Mouse (Mus musculus) cerebellum, postnatal 14 days (tissue): Measurements from ENCODE around the gene Mrpl54.
A peak's percentile ranks its signal among the peaks of the same experiment; 100 is the strongest.

Experiments used
- DNase-seq, 2 experiments: peaks; one replicate each; pipeline ENCODE4 v3.0.0; 2021; ENCODE audit warnings: mixed read lengths in 2 of 2

The Mrpl54 gene

DNA sequence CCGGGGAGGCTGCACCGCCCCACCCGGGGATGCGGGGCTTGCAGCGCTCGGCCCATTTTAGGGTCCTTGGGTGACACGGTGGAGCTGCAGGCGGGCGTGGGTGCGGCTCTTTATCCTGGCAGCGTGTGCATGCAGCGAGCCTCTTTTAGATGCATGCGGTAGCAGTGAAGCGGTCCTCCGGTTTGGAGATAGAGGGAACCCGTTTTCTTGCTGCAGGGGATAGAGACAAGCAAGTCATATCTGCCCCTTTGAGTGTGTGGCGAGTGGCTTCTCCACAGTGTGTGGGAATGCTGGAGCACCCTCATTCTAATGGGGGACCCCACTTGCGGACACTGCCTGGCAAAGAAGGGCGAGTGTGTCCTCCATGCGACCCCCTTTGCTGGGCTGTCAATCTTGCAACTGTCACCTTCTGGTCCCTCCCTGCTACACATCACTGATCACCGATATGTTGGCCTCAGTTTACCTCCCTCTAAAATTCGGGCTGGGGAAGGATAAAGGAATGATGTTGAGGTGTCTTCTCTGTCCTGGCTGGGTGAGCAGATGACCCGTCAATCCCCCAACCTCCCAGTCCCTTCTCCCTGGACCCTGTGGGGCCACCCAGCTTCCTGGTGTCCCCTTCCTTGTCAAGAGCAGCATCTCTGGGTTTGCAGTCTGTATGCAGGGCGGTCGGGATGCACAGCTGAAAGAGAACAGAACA lies 26.7 kb upstream of the Mrpl54 start:
- DNase-seq: no peak

DNA sequence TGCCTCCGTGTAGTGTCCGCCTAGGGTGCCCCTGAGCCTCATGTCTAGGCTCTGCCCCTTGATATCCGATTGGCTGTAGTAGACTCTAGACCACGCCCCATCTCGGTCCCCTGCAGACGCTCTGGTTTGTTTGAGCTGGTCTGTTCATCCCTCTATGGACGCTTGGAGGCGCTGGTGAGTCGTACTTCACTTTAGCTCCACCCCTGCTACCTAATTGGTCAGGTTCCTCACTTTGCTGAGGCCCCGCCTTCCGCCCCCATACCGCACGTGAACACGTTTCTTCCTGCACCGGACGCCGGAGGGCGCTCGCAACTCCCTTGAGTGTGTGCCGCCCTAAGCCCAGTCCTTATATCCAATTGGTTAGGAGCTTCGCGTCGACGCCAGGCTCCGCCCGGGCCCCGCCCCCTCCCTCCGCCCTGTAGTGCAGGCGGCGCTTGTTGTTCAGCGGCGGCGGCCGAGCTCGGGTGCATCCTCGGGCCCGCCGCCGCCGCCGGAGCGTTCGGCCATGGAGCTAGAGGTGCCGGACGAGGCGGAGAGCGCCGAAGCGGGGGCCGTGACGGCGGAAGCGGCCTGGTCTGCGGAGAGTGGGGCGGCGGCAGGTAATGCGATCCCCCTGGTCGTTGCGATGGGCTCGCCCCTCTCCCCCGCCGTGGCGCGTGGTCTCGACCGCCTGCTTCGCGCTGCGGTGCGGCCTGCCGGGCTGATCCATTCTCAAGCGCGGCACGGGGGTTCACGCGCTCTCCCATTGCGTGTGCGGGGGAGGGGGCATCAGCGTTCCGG lies 26.0 kb upstream of the Mrpl54 start, which contains the start of gene Pip5k1c:
Gene Pip5k1c (plus strand): TSS at position 410 of the 780 bp plus-strand sequence.
- DNase-seq: peak; percentile 100

DNA sequence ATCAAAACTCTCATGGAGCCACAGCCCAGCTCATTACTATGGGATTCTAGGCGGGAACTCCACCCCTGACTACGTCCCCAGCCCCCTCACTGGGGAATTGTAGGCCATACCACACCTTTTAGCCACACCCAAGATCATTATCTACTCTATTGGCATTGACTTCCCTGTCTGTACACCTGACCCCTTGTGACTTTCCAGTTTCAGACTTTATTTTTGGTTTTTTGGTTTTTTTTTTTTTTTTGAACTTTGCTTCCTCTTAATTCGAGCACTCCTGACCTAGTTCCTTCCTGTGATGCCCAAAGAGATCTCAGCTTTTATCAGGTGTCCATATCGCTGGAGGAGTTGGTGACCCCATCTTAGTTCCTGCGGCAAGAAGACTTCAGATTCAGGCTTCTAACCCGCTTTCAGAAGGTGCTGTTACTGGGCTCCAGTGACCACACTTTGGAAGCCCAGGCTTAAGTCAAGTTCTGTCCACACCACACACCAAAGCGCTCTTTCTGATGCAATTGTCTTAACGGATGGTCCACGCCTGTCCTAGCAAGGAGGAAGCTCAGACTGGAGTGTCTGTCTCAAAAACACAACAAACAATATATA lies 24.9 kb upstream of the Mrpl54 start, which contains the start of gene Tjp3:
Gene Tjp3 (minus strand): TSS at position 71 of the 594 bp plus-strand sequence.
- no peak for DNase-seq

DNA sequence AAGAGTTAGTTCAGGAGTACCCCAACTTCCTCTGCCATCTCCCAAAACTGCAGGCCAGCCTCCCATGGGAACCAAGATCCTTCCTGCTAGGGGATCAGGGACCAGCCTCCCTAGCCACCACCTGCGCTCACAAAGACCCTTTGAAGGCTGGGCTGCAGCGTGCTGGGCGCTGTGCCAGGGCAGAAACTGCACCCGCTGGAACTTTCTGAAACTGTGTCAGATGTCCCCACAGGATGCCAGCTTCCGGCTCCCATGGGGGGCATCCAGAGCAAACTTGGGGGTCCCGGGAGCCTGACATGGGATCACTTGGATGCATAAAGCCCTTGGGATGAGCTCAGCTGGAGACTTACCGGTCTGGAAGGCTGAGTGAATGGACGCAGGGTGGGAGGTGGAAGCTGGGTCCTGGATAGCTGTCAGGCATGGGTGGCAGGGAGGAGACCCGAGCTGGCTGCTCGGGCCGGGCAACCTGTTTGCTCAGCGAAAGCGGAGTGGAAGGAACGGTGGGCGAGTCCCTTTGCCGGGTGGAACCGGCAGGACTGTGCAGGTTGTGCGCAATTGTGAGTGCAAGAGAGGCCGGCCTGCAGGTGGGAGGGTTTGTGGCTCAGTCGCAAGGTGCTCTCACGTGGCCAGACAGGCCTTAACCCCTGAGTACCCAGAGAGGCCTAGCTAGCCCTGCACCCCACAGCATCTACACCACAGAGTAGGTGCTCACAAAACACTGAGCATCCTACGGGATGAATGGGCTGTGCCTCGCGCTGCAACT lies 24.1 kb upstream of the Mrpl54 start:
- DNase-seq: peak in 1 of 2 experiments; percentile 39

DNA sequence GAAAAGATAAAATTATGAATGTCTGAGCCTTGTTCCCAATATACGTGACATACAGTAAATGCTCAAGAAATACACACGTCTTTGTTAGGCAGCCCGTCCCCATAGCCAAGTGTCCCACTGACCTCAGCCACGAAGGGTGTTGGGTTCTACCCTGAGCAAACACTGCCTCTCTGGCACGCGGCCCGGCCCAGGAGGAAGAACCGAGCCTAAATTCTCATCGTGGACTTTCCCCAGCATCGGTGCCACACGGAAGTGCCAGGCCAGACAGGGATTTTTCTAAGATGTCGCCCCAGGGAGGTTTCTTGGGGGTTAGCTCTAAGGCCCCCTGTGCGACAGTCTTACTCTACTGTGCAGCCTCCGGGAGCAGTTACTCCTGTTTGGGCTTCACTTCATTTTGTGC lies 23.1 kb upstream of the Mrpl54 start:
- no peak for DNase-seq

DNA sequence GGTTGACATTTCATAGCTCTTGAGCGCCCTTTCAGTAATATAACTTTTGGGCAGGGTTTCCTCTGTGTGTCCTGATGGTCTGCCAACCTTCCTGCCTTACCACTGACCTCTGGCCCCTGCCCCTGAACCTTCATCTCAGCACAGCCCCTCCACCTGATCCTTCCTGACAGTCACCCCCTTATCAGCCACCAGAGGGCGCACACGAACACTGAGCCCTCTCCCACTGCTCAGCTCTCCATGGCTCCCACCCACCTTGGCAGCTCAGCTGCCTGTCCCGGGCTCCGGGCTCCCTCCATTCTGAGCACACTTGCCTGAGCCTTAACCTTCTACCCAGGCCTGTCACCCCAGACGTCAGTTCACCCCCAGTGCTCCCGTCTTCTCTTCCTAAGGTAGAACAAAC lies 22.5 kb upstream of the Mrpl54 start:
- DNase-seq: peak; percentile 79 to 80

DNA sequence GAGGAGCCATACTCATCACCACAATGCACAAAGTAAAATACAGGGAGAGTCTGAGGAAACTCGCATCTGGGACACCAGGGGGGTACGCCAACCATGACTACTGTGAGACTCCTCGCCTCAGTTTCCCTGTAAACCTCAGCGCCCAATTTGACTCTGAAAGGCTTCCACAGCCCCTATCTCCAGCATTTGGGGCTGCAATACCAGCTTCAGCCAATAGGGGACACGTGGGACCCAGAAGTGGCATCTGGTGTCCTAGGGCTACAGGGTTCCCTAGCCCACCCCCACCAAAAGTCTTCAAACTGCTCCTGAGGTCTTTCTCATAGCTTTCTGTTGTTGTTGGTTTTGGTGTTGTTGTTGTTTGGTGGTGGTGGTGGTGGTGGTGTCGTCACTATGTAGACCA lies 21.9 kb upstream of the Mrpl54 start:
- DNase-seq: peak; percentile 69 to 85

DNA sequence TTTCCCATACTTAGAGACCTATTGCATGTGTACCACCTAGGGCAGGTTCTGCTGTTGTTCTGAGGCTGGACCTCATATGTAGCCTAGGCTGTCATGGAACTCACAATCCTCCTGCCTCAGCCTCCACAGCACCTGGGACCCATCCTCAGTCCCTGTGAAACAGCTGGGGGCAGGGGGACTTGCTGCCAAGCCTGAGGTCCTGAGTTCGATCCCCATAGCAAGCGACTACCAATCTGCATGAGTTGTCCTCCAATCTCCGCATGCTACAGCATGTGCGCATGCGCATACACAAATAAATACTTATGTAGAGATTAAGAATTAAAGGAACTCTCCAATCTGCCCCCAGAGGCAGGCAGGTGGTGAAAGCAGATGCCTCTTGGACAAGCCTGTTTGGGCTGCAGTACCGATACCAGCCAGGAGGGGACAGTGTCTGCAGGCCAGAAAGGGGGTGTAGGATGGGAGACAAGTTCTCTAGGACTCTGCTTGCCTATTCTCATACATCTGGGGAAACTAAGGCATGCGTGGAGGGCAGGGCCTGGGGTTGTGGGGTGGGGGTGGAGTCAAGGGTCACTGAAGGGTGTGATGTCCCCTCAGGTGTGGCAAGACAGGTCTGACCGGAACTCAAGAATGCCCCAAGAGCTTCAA lies 20.9 kb upstream of the Mrpl54 start:
- peak; percentile 56 to 88 for DNase-seq

DNA sequence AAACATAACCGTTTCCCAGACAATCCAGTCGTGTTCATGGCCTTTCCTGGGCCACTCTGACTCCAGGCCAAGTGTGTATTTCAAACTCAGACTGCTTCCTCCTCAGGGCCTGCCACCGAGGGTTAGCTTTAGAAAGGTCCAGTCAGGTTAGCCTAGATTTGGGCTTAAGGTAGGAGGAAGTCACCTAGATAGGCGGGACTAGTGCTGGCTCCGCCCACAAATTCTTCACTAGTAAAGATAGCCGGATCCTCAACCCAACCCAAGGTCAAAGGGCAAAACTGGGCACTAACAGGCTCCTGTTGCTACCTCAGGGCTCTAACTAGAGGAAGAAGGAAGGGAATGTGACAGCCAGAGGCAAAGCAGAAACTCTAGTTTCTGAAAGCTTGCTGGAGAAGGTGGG lies 19.9 kb upstream of the Mrpl54 start:
- DNase-seq: no peak

DNA sequence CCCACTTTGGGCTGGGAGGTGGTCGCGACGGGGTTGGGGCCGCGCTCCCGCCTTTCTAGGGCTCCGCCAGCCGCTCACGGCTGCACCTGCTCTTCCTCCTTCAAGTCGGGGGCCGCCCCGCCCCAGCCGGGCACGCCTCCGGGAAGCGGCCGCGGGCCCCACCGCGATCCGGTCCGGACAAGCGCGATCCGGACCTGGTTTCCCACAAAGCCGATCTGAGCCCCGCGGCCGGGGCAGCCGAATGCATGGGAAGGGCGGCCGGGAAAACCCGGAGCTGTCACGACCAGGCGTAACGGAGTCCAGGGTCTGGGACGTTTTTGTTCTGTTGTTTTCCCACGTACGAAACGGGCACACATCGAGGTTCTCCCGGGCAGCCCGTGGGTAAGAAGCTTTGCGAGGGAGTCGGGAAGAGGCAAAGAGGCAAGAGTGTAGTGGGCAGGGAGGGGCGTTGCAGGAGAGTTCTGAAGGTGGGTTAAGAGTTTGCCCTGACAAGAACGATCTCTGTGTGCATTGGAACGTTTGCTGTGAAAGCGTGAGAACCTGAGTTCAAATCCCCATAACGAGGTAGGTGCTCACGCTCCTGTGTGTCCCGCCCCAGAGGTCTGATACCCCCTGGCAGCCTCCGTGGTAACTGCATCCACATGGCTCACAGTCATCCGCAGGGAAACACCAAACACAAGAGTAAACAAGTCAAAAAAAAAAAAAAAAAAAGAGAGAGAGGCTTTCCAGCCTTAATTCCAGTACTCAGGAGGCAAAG lies 19.1 kb upstream of the Mrpl54 start:
- DNase-seq: peak; percentile 94 to 95

DNA sequence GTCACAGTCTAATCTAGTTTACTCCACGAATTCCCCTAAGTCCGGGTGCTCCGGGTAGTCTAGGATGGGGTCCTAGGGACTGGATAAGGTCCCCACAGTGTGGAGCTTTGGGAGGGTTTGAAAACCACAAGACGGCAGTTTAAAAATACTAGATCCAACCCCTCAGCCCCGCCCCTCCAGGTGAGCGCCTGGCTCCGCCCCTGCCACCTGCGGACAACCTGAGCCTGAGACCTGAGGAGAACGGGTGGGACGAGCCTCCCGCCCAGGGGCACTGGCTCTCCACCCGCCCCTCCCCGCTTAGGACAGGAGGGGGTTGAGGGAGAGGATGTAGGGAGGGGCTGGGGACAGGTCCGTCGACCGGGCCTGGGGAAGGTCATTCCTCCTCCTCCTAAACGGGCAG lies 18.0 kb upstream of the Mrpl54 start:
- DNase-seq: no peak

DNA sequence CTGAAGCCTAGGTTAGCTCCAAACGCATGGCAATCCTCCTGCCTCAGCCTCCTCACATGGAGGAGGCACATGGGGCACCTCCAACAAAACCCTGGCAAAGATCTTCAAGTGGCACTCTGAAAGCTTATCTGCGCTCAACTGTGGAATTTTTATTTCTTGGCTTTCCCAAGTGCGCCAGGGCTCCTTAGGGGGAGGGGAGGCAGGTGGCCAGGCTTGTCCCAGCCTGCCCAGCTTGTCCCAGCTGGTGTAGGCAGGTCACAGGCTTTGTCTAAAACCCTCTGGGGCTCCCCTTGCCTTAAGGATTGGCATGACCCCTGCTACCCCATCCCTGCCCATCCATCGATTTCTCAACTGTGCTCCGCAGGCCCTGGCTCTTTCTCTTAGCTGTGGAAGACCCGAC lies 17.5 kb upstream of the Mrpl54 start:
- DNase-seq: no peak

DNA sequence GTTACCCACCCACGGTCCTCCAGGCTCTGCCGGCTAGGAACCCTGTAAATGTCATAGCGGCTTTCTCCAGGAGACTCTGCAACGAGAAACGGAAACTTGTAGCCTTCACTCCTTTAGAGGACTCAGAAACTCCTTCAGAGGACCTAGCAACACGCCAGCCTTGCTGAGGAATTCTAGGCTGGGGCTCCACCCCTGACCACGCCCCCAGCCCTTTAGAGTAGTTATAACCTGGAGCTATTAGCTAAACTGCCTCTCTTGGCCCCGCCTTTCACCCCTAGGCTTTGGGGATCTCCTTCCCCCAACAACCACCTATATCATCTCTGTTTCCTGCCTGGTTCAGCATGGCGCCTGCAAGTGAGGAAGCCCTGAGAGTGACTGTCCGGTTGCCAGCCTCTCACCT lies 12.8 kb upstream of the Mrpl54 start:
- DNase-seq: no peak

DNA sequence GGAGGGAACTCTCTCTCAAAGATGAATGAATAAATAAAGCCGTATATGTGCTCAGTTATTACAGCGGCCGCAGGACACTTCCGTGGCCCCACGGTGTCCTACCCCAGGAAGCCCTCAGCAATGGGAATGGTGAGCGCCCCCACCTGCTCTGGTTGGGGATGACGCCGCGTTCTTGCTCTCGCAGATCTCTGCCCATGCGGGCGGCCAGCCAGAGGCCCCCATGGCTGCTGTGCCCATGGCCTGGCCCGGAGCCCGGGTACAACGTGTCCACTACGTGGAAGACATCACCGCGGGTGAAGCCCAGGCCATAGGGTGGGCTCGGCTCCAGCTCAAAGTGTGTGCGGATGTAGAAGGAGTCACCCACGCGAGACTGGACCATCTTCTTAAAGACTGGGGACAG lies 10.9 kb upstream of the Mrpl54 start:
- DNase-seq: peak; percentile 70 to 90

DNA sequence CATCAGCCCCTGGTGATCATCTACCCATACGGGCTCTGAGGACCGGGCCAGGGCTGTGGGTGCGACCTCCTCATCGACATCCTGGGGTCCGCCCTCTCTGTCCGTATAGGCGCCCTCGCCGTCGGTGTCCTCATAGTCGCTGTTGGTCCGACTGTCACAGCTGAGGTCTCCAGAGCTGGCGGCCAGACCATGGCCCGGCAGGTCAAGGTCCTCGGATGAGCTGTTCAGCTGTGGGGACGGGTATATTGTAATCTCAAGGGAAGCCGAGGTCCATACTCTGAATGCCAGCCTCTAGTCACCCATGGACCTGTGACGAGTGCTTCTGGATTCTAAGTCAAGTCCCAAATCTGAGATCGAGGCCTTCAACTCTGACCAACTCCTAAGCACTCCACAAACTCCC lies 7.1 kb upstream of the Mrpl54 start:
- no peak for DNase-seq

DNA sequence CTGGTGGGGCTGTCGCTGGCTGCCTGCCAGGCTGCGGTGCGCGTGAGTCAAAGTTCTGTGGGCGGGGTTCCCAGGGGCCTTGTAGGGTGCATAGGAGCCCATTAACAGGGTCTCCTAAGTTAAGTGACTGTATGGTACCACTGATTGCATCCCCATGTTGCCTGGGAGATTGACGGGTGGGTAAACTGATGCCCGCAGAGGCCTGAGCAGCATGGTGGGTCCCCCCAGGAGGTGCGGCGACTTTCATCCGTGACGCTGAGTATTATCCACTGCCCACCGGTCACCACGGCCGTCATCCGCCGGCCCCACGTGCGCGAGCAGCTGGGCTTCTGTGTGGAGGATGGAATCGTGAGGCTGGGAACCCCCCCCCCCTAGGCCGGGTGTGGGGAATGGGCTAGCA lies 5.6 kb upstream of the Mrpl54 start:
- DNase-seq: no peak

DNA sequence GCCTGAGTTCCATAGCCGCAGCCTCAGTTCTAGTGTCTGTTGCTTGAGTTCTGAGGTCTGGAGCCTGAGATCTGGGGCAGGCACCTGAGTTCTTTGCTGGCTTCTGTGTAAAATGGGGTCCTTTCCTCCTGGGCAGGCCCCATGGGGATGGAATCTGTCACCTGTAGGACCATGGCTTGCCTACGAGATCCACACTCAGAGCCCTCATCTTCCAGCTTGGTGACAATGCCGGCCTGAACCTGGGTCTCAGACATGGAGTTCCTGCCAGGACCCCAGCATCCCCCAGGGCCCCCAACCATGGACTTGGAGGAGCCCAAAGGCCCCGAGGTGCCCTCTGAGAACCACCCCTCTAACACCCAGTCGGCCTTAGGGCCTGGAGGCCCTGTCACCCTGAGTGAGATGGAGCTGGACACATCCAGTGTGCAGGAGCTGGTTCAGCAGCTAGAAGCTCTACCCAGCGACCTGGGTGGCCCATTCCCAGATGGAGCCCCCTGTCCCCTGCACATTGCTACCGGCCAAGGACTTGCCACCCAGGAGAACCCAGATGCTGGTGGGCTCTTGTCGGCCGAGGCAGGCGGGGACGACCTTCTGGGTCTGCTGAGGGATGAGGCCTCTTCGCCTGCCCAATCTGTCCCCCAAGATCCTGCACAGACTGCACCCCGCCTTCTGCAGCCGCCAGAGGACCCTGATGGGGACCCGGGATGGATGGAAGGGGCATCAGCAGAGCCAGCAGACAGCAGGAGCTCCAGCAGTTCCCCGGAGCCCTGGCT lies 2.1 kb upstream of the Mrpl54 start:
- no peak for DNase-seq

DNA sequence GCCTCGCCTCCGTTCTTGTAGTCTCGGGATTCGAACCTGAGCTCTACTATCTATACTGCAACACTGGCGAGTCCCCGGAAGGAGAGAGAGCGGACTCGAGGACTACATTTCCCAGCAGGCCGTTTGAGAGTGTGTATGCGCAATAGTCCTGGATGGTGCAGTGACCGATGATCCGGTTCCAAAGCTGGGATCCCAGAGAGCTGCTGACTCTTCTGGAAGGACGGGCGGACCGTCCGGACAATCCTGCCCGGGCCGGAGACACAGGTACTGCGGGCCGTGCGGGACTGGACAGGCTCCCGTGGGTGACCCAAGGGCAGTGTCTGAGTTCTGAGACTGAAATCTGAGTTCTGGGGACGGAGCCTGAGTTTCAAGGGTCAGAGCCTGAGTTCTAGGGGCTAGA lies 1.3 kb upstream of the Mrpl54 start:
- DNase-seq: peak; percentile 84 to 87

DNA sequence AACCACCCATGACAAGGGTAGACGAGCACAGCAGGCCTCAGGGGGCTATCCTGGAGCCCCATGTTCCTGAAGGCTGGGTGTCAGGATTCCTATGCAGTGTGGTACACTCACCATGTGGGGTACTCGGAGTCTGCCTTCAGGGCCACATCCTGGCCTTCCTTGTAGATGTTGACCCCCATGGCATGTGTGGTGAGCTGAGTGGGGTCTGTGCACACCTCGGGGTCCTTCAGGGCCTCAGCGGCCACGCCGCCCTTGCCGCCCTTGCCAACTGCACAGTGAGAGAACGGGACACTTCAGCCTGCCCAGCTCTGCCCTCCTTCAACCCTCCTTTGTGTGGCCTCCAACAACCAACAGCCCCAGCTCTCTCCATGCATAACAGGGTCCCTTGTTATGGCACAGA lies 1.2 kb downstream of the Mrpl54 start:
- DNase-seq: no peak

DNA sequence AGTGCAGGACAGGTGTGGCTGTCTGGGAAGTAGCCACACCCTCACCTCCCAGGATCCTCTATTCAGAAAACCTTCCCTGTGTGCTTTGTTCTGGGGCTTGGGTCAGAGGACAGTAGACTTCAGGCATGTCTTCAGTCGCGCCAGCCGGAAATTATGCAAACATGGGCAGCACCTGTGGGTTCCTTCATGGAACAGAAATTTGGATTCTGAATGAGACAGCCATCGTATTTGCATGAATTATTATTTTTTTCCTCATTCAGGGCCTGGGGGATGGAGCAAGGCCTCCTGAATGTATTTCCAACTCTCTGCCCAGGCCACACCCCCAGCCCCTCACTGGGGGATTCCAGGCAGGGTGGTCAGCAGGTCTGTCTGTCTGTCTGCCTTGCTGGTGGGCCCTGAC lies 5.7 kb downstream of the Mrpl54 start:
- DNase-seq: no peak
